Mouse (Mus musculus) cortical plate, adult 2 months (tissue): Measurements from ENCODE around the gene Arhgdia. TPM values are rescaled to one million over a fixed set of nuclear protein-coding genes. Genes with fewer than 3 reads are reported as not detected.

Source experiments
- H3K27ac ChIP-seq: fragments of 200-500 bp; 2 replicates; pipeline ENCODE4 v1.5.1; 2012; ENCODE audit warnings: low read length, control low read depth, inconsistent platforms; ENCODE audit not compliant: insufficient read depth
- H3K4me1 ChIP-seq: fragments of 200-500 bp; 2 replicates; pipeline ENCODE4 v1.6.1; 2011; ENCODE audit warnings: low read length; ENCODE audit not compliant: control insufficient read depth, insufficient read depth
- H3K4me3 ChIP-seq: fragments of 200-500 bp; 2 replicates; pipeline ENCODE4 v1.5.1; 2011; ENCODE audit warnings: mild to moderate bottlenecking, low read length, control low read depth; ENCODE audit not compliant: insufficient read depth
- CTCF ChIP-seq: fragments of 200-500 bp; IDR thresholded peaks from 2 replicates; pipeline ENCODE4 v1.5.1; 2011; ENCODE audit warnings: mild to moderate bottlenecking, control low read depth, low read length; ENCODE audit not compliant: insufficient read depth; ENCODE audit errors: extremely low read depth
- POLR2A ChIP-seq: fragments of 200-500 bp; IDR thresholded peaks from 2 replicates; pipeline ENCODE4 v1.6.1; 2011; ENCODE audit warnings: mild to moderate bottlenecking, low read length, control low read depth; ENCODE audit not compliant: insufficient read depth; ENCODE audit errors: extremely low read depth
- polyA plus RNA-seq: library from polyadenylated mRNA; depleted of rRNA; stranded (reverse); fragments of >200 nt; gene quantifications from 2 replicates; pipeline ENCODE4 v1.2.3, GENCODE M21; 2012

Arhgdia gene
- polyA plus RNA-seq, 1 experiment: 442 TPM

- peak overlapping the region; percentile 41; the same call in 1 of the 2 replicates for H3K27ac ChIP-seq
- H3K4me1 ChIP-seq: peaks cover under 1% of the 10 kb centered on the region; the same call in 1 of the 2 replicates
- no peak overlapping the region for H3K4me3 ChIP-seq
- TF ChIP-seq CTCF (no peak), POLR2A (no peak)
Measured at GRCm38 (mm10) chr11:120555260-120555659, 26.2 kb downstream of the Arhgdia start.

- no peak for TF ChIP-seq POLR2A
- no peak for TF ChIP-seq CTCF
- Histone ChIP-seq H3K4me3 (no peak overlapping the region), H3K4me1 (peaks cover 4% of the 10 kb centered on the region; the same call in 1 of the 2 replicates), H3K27ac (peak overlapping the region; percentile 41; the same call in 1 of the 2 replicates)
Measured at GRCm38 (mm10) chr11:120554834-120555233, 26.6 kb downstream of the Arhgdia start.

- TF ChIP-seq POLR2A: no peak
- no peak for TF ChIP-seq CTCF
- Histone ChIP-seq H3K27ac (no peak overlapping the region), H3K4me3 (no peak overlapping the region), H3K4me1 (peaks cover 11% of the 10 kb centered on the region)
Measured at GRCm38 (mm10) chr11:120552736-120553135, 28.7 kb downstream of the Arhgdia start.

DNA sequence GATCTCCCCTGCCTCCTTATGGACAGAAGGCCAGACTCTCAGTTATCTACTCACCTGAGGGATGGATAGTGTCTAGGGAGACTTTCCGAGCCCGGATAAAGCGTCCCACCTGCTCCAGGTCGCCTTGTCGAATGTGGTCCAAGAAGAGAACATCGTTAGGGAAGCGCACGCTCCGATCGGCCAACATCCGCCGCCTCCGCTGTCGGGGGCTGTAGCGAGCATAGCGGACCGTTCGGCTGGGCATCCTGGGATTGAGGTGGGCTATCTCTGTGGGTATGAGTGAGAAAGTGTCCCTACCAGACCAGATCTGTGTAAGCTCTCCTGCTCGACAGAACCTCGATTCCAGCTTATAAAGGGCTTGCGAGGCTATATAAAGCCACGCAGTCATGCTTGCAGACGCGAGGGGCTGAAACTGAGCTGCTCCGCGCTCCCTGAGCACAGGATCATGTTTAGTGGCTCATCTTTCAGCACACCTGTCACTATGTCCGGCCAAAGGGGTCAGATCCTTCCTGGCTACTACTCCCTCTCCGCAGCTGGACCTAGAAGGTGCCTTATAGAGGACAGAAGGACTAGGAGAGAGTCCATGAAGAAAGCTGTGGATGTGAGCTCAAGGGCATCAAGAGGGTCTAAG lies 30.5 kb downstream of the Arhgdia start, which contains the start of gene Ppp1r27:
Gene Ppp1r27 (minus strand): TSS at position 323 of the 631 bp plus-strand sequence.
- peaks cover 11% of the 10 kb centered on the region for H3K4me1 ChIP-seq
- peak within 1 kb of the TSS; percentile 85; the same call in 1 of the 2 replicates for H3K27ac ChIP-seq
- TF ChIP-seq POLR2A: no peak
- no peak for TF ChIP-seq CTCF
- H3K4me3 ChIP-seq: peak within 1 kb of the TSS; percentile 96

DNA sequence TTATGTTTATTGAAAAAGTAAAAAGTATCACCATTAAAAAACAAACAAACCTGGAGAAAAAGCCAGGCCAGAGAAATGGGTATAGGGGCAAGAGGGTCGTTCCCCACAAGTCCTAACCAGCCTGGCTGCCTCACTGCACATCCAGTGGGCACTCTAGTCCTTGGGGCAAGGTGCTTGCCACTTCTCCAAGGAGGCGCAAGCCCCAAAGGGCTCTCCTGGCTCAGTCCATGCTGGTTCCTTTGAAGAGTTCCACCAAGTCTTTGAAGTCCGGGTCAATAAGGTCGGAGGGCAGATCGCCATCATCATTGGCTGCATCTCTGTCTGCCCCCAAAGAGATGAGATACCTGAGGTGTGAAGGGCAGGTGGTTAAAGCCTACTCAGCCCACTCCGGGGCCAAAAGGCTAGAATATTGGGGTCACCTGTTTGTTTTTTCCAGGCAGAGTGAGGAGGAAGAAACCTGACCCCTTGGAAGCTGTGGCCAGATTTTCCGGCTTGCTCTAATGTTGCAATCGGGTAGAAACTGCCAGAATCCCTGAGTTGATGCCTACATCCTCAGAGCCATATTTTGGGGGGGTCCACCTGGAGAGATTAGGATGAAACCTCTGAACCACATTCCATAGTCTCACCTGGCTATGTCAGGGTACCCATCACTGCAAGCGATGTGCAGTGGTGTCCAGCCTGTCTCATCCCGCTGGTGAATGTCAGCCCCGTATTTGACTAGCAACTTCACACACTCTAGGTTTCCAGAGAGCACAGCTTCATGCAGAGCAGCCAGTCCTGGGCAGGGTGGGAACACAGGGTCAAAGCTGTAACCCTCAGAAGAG lies 31.2 kb downstream of the Arhgdia start:
- Histone ChIP-seq H3K4me3 (peak overlapping the region; percentile 96), H3K27ac (peak overlapping the region; percentile 85; the same call in 1 of the 2 replicates), H3K4me1 (peaks cover 11% of the 10 kb centered on the region)
- TF ChIP-seq POLR2A: no peak
- TF ChIP-seq CTCF: no peak

DNA sequence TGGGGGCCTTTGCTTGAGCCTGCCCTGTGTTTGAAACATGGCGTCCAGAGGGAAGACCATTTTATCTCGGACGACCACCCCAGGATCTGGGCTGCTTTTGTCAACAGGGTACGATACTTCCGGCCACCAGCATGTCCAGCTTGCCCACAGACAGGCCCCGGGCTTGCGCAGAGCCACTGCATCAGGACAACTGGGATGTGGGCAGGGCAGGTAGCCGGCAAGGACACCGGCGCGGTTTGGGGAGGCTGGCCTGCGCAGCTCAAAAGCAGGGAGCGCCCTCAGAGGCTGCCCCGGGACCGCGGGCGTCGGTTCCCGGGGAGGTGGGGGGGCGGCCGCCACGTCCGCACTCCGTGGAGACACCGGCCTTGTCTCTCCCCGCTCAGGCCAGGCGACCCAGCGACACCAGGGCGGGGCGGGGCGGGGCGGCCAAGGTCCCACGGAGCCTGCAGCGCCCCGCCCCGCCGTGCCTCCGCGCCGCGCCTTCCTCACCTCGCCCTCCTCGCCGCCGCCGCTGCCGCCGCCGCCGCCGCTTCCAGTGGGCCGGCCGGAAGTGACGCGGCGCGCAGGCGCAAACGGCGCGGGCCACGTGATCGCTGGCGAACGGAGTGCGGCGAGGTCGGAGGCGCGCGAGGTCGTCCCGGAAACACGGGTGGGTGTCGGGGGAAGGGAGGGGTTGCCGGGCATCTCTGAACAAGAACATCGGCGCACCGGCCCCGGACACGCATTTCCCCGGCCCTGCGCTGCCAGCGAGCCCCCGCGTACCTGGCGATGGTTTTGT lies 32.1 kb downstream of the Arhgdia start, which contains the start of gene Mcrip1:
Gene Mcrip1 (minus strand): TSS at position 560 of the 778 bp plus-strand sequence.
- H3K4me3 ChIP-seq: peak within 1 kb of the TSS; percentile 96
- TF ChIP-seq CTCF: no peak
- TF ChIP-seq POLR2A: peak; percentile 54; the same call in 1 of the 2 replicates
- peak within 1 kb of the TSS; percentile 85; the same call in 1 of the 2 replicates for H3K27ac ChIP-seq
- peaks cover 11% of the 10 kb centered on the region for H3K4me1 ChIP-seq

DNA sequence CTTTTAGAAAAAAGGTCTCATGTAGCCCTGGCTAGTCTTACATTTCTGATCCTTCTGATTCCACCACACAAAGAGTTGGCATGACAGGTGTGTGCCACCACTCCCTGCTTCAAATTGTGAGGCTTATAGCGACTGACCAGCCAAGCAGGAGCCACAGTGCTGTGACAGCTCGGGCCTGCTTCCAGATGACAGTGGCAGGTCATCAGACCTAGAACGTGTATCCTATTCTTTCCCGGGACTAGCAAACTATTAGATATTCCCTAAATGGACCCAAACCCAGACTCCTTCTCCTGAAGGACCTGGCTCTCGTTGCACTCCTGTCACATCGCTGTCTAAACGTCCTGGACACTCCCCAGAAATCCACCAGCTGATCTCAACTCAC lies 32.6 kb downstream of the Arhgdia start:
- Histone ChIP-seq H3K4me3 (peak overlapping the region; percentile 96), H3K27ac (no peak overlapping the region), H3K4me1 (peaks cover 11% of the 10 kb centered on the region)
- no peak for TF ChIP-seq POLR2A
- TF ChIP-seq CTCF: no peak

- H3K4me3 ChIP-seq: peak overlapping the region; percentile 96; the same call in 1 of the 2 replicates
- no peak overlapping the region for H3K27ac ChIP-seq
- TF ChIP-seq CTCF: no peak
- no peak for TF ChIP-seq POLR2A
- peaks cover 11% of the 10 kb centered on the region for H3K4me1 ChIP-seq
Measured at GRCm38 (mm10) chr11:120548214-120548613, 33.2 kb downstream of the Arhgdia start.

GRCm38 (mm10) chr11:120547469-120547868 lies 34.0 kb downstream of the Arhgdia start:
- Histone ChIP-seq H3K4me3 (no peak overlapping the region; the same call in 1 of the 2 replicates), H3K4me1 (peaks cover 11% of the 10 kb centered on the region), H3K27ac (no peak overlapping the region)
- TF ChIP-seq CTCF (no peak), POLR2A (0 out of 2 replicates have a peak, but pooled peaks have one; percentile 36)
